Mouse (Mus musculus) liver, adult 2 months (tissue): Measurements from ENCODE around the gene Zc3h7a.

Source experiments
- CTCF ChIP-seq: fragments of 200-500 bp; IDR thresholded peaks from 2 replicates; pipeline ENCODE4 v1.5.1; 2011; ENCODE audit warnings: low read depth, low read length, control low read depth
- POLR2A ChIP-seq: fragments of 200-500 bp; IDR thresholded peaks from 2 replicates; pipeline ENCODE4 v1.6.1; 2011; ENCODE audit warnings: low read length, control low read depth; ENCODE audit not compliant: insufficient read depth; ENCODE audit errors: extremely low read depth

DNA sequence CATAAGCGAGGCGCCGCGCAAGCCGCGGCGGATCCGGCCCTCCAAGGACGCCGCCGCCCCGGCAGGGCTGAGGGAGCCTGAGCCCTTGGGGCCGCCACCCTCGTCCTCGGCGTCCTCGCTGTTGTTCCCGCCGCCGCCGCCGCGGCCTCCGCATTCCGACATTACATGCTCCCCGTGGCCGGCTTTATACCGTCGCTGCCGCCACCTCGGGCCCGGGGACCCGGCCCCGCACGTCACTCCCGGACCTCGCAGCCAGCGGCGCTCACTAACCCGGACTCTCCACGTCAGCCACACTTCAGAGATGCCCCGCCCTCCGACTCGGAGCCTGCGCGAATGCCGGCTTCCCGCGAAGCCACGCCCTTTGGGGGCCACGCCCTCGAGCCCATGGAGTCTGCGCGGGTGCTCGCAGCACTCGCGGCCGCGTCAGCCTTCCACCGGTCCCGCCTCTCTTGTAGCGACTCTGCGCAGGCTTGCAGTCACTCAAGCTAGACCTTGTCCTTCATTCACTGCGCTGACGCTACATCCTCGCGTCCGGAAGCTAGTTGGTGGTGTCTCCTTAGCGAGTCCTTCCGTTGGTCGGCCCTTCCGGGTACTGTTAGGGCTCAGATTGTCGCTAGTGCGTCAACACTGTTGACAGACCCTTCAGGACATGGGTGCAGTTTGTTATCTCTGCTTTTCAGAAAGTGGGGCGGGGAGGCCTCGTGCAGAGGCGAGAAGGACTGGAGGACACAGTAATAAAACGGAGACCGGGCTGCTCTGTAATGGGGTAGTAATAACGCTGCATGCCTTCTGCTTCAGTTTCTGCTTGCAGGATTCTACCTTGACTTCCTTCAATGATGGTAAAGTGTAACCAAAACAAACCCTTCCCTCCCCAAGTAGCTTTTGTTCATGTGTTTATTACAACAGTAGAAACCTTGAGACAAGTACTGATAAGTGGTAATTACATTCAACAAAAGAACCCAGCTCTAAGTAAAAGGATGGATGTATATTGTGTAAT is 41.5 kb downstream of the Zc3h7a start, which contains the start of gene Txndc11:
- peak; percentile 97 for TF ChIP-seq POLR2A
- no peak for TF ChIP-seq CTCF
